Mouse (Mus musculus) hindbrain, embryonic 11.5 days (tissue): ENCODE results near the gene Gsto1. TPM values are rescaled to one million over a fixed set of nuclear protein-coding genes. Genes with fewer than 3 reads are reported as not detected.
"Not testable (repeated sequence)": the region's sequence is repeated elsewhere in the genome, so short reads cannot be mapped to it uniquely, and the experiment has no call there.

Experiments used
- ATAC-seq: fragments of 200-750 bp; cut with Nextera tagmentation; 2 replicates; pipeline ENCODE4 v1.8.0; 2017; ENCODE audit warnings: mild to moderate bottlenecking, moderate TSS enrichment, moderate library complexity; ENCODE audit not compliant: low FRiP score
- DNase-seq: peaks from one replicate; pipeline ENCODE4 v3.0.0-alpha.2; 2015; ENCODE audit warnings: low spot score
- H3K27ac ChIP-seq: fragments of 300-500 bp; sonication (generic); 2 replicates; pipeline ENCODE4 v1.5.1; 2014; ENCODE audit warnings: mild to moderate bottlenecking, low read depth, low read length
- H3K27me3 ChIP-seq: fragments of 300-500 bp; sonication (generic); 2 replicates; pipeline ENCODE4 v1.6.1; 2014; ENCODE audit warnings: mild to moderate bottlenecking, low read length, moderate library complexity, mixed read lengths; ENCODE audit not compliant: control insufficient read depth, insufficient read depth
- H3K36me3 ChIP-seq: fragments of 300-500 bp; sonication (generic); 2 replicates; pipeline ENCODE4 v1.6.1; 2014; ENCODE audit warnings: mild to moderate bottlenecking, low read length, moderate library complexity, mixed read lengths; ENCODE audit not compliant: control insufficient read depth, insufficient read depth
- H3K4me1 ChIP-seq: fragments of 300-500 bp; sonication (generic); replicated peaks from 2 replicates; pipeline ENCODE4 v1.6.1; 2014; ENCODE audit warnings: low read length, mixed read lengths; ENCODE audit not compliant: control insufficient read depth, insufficient read depth
- H3K4me2 ChIP-seq: fragments of 300-500 bp; sonication (generic); replicated peaks from 2 replicates; pipeline ENCODE4 v1.6.1; 2014; ENCODE audit warnings: mild to moderate bottlenecking, low read depth, low read length
- H3K4me3 ChIP-seq: fragments of 300-500 bp; sonication (generic); 2 replicates; pipeline ENCODE4 v1.5.1; 2014; ENCODE audit warnings: low read depth, low read length
- H3K9ac ChIP-seq: fragments of 300-500 bp; sonication (generic); 2 replicates; pipeline ENCODE4 v1.6.1; 2014; ENCODE audit warnings: low read depth, low read length
- H3K9me3 ChIP-seq: fragments of 300-500 bp; sonication (generic); 2 replicates; pipeline ENCODE4 v1.6.1; 2016; ENCODE audit warnings: low read length; ENCODE audit not compliant: control insufficient read depth
- WGBS: fragments of 180-500 bp; shearing (Covaris S2); extraction: QIAGEN DNeasy Blood & Tissue Kit; methylation state at CpG from one replicate; pipeline ENCODE4 v1.1.7; 2014; 5-methylcytosine and 5-hydroxymethylcytosine counted together
- polyA plus RNA-seq: library from polyadenylated mRNA; unstranded; fragments of >200 nt; fragmentation: Nextera tagmentation; extraction: Ambion mirVana; gene quantifications from 2 replicates; pipeline ENCODE4 v1.2.1, GENCODE M21; 2014

Gsto1 gene
- polyA plus RNA-seq, 1 experiment from 2014 or later = 116 TPM

GRCm38 (mm10) chr19:47852131-47852530, 2.6 kb upstream of the Gsto1 start:
- H3K4me3 ChIP-seq, H3K9me3 ChIP-seq, DNase-seq, H3K4me2 ChIP-seq, ATAC-seq, H3K4me1 ChIP-seq, H3K9ac ChIP-seq, H3K27ac ChIP-seq, H3K36me3 ChIP-seq, H3K27me3 ChIP-seq: not testable (repeated sequence)
- 93% methylated on average over 3 of the region's 3 CpGs for WGBS

GRCm38 (mm10) chr19:47853053-47853452, 1.7 kb upstream of the Gsto1 start:
- Histone ChIP-seq H3K36me3 (no peaks in the 10 kb centered on the region), H3K27ac (no peak overlapping the region), H3K9me3 (no peaks in the 10 kb centered on the region), H3K27me3 (peaks cover 3% of the 10 kb centered on the region; the same call in 1 of the 2 replicates), H3K4me3 (no peak overlapping the region), H3K4me1 (no peaks in the 10 kb centered on the region; the same call in 1 of the 2 replicates), H3K4me2 (no peak overlapping the region), H3K9ac (no peak overlapping the region)
- DNase-seq (no peak), ATAC-seq (no peak)
- WGBS = 89% methylated on average over 3 of the region's 3 CpGs

- Histone ChIP-seq H3K9me3 (no peaks in the 10 kb centered on the region), H3K36me3 (no peaks in the 10 kb centered on the region), H3K9ac (peak overlapping the region; percentile 76), H3K27ac (peak overlapping the region; percentile 24; the same call in 1 of the 2 replicates), H3K27me3 (peaks cover 3% of the 10 kb centered on the region; the same call in 1 of the 2 replicates), H3K4me1 (no peaks in the 10 kb centered on the region; the same call in 1 of the 2 replicates), H3K4me2 (peak overlapping the region; percentile 98), H3K4me3 (peak overlapping the region; percentile 61)
- DNase-seq (no peak), ATAC-seq (peak; percentile 81)
- 28% methylated on average over 13 of the region's 13 CpGs for WGBS
Measured at GRCm38 (mm10) chr19:47853951-47854795, 597 bp upstream of the Gsto1 start.

- Histone ChIP-seq H3K27ac (no peak overlapping the region), H3K36me3 (no peaks in the 10 kb centered on the region), H3K4me2 (no peak overlapping the region), H3K27me3 (peaks cover 3% of the 10 kb centered on the region; the same call in 1 of the 2 replicates), H3K4me3 (no peak overlapping the region), H3K4me1 (no peaks in the 10 kb centered on the region; the same call in 1 of the 2 replicates), H3K9me3 (no peaks in the 10 kb centered on the region), H3K9ac (no peak overlapping the region)
- DNase-seq (no peak), ATAC-seq (no peak)
- 83% methylated on average over 18 of the region's 18 CpGs for WGBS
Measured at GRCm38 (mm10) chr19:47857957-47858942, 3.5 kb downstream of the Gsto1 start.

- Histone ChIP-seq H3K4me2 (no peak overlapping the region), H3K4me1 (no peaks in the 10 kb centered on the region; the same call in 1 of the 2 replicates), H3K27me3 (no peaks in the 10 kb centered on the region; the same call in 1 of the 2 replicates), H3K9me3 (no peaks in the 10 kb centered on the region), H3K4me3 (no peak overlapping the region), H3K36me3 (no peaks in the 10 kb centered on the region), H3K9ac (no peak overlapping the region), H3K27ac (no peak overlapping the region)
- no peak for DNase-seq
- ATAC-seq = no peak
- 95% methylated on average over 8 of the region's 8 CpGs for WGBS
Measured at GRCm38 (mm10) chr19:47859180-47859579, 4.4 kb downstream of the Gsto1 start.

GRCm38 (mm10) chr19:47862581-47862980, 7.8 kb downstream of the Gsto1 start:
- no peaks in the 10 kb centered on the region for H3K36me3 ChIP-seq
- no peak overlapping the region for H3K9ac ChIP-seq
- no peak overlapping the region for H3K4me2 ChIP-seq
- no peaks in the 10 kb centered on the region for H3K27me3 ChIP-seq
- WGBS = 92% methylated on average over 3 of the region's 3 CpGs
- H3K27ac ChIP-seq = no peak overlapping the region
- no peak overlapping the region for H3K4me3 ChIP-seq
- H3K9me3 ChIP-seq = no peaks in the 10 kb centered on the region
- ATAC-seq (no peak), DNase-seq (no peak)
- no peaks in the 10 kb centered on the region for H3K4me1 ChIP-seq

- Histone ChIP-seq H3K9me3 (no peaks in the 10 kb centered on the region), H3K36me3 (no peaks in the 10 kb centered on the region), H3K27ac (no peak overlapping the region), H3K9ac (no peak overlapping the region), H3K4me2 (no peak overlapping the region), H3K4me1 (no peaks in the 10 kb centered on the region), H3K4me3 (no peak overlapping the region), H3K27me3 (no peaks in the 10 kb centered on the region)
- 96% methylated on average over 9 of the region's 9 CpGs for WGBS
- ATAC-seq (no peak), DNase-seq (no peak)
Measured at GRCm38 (mm10) chr19:47864051-47864450, 9.3 kb downstream of the Gsto1 start.

GRCm38 (mm10) chr19:47864721-47865120, 10.0 kb downstream of the Gsto1 start:
- no peaks in the 10 kb centered on the region for H3K36me3 ChIP-seq

More at GRCm38 (mm10) chr19:47864721-47865120, 10.0 kb downstream of the Gsto1 start:
- Histone ChIP-seq H3K9me3 (no peaks in the 10 kb centered on the region), H3K4me1 (no peaks in the 10 kb centered on the region), H3K4me3 (peak overlapping the region; percentile 64), H3K27ac (no peak overlapping the region), H3K9ac (peak overlapping the region; percentile 90), H3K27me3 (no peaks in the 10 kb centered on the region), H3K4me2 (peak overlapping the region; percentile 87)
- 85% methylated on average over 7 of the region's 7 CpGs for WGBS
- DNase-seq = no peak
- ATAC-seq = no peak
